Mouse (Mus musculus) CD8-positive naive resting alpha-beta T cell, adult 2 months (primary cell): ENCODE results near the gene Gm45623.

Experiments
- DNase-seq, 2 experiments: peaks; one replicate each; pipeline ENCODE4 v3.0.0; 2022; ENCODE audit warnings: low read depth in 2 of 2, low spot score in 2 of 2

Gene Gm45623

DNA sequence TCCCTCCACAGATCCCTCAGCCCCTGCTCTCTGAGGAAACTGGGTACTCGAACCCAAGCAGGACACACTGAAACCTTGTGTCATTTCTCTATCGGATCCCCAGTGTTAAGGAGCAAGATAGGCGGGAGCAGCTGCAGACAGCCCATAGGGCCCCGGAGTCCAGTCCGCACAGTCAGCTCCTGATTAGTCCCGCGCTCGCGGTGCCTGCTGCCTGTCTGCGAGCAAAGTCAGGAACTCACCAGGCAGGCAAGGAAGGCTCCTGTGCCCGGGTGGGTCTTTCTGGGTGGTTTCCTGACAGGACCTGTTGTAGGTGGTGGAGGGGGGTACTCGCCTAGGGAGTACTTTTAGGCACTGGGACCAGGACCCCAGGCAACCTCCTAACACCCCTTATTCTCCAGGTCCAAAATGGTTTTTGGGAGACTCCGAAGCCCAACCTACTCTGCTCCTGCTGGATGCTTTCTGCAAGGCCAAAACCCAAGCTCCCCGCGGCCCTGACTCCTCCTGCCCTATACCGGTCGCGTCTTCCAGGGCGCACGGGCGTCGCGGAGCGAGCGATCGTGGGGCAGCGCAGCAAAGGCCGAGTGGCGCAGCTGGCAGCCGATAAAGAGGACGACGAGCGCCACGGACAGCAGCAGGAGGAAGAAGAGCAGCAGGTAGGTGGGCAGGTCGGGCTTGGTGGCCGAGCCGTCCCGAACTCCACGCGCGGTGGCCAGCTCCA is 994 bp downstream of the Gm45623 start:
- DNase-seq = no peak

DNA sequence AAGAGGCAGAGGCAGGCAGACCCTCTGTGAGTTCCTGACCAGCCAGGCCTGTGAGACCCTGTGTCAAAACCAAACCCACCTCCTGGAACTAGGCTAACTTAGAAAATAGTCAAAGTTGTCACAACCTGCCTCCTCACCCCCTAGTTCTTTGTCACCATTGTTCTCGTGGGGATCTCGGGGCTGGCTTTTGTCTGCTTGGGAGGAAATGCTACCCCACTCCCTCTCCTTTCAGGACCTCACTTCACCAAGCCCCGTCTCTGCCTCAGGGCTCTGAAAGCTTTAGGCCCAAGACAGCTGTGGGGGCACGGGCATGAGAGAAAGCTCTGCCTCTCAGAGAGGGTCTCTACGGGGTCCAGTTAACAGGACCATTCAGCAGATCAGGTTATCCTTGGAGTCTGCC is 1.9 kb downstream of the Gm45623 start:
- DNase-seq = no peak

DNA sequence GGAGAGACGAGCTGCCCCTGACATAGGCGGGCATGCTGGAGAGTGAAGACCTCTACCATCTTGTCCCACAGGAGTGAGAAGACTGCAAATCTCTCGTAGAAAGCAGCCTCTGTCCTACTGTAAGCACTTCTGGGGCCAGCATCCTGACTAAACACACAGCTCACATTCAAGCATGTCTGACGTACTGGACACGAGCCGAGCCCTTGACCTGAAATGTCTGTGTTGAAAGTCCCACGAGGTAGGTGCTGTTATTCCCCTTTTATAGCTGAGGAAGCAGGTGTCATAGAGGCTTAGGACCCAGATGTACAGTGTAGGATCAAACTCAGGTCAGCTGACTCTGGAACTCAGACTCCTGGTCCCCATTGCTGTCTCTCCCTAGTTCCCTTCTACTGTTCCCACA is 4.2 kb downstream of the Gm45623 start:
- DNase-seq = no peak

DNA sequence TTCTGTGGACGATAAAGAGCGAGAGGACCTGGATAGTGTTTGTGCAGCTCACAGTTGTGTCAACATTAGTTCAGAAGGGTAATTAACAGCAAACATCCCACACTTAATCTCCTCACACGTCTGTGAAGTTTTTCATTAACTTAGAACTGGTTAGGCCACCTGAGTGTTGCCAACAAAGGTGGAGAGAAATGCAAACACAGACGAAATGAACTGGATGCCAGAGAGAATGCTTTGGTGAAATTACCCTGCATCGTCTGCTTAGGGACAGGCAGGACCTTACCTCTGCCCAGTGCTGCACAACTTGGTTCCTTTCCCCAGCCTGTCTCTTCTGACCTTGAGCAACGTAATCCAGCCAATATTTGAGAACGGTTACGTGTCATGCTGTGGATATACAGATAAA is 6.1 kb downstream of the Gm45623 start:
- DNase-seq = no peak

DNA sequence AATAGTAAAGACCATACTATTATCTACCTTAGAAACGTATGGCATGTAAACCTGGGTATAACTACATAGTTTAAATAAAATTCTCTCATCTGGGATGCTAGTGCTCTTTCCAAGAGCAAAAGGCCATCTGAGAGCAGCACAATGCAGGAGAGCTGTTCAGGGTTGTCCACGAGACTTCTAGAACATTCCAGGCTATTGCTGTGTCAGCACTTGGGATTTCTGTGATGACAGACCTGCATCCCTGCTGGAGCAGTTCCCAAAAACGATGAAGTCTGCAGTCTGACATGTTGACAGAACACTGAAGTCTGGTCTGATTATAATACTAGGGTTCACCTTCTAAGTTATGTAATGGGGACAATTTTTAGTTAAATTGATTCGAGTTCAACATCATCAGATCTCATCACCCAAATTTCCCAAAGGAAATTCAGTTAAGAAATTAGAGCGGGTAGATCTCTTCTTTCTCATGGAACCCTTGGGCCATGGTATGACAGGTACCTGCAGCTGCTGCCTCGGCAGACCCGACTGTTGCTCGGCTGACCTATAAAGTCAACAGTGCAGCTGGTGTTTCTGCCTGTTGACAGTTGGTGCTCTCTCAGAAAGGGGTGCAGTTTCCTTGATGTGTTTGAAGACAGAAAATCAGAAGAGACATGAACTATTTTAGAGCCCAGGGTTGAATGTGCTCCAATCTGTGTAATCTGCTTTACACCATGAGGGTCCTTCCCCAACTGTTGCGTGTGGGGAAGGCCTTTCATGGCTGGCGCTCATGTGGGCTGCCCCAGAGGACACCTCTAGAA is 6.7 kb downstream of the Gm45623 start:
- no peak for DNase-seq

DNA sequence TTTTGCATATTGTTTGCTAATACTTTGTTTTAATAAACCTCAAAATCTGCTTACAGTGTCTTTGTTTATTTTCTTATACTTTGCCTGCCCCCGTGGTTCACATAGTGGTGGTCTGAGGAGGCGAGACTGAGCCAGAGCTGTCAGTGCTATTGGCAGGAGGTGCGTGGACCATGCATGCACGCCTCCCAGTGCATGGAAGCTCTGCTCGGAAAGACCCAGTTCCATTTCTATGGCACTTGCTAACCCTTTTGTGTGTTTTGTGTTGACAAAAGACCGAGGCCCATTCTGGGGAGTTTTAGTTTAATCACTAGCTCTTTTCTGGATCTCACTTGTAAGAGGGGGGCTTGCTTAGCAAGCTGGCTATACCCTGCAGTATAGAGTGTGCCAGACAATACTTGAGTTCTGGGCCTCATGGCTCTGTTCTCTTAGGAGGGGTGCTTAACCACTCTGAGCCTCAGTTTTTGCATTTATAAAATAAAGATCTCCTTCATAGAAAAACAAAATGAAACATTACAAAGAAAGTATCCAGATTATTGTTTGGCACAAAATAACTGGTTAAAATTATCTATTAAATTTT is 11.2 kb downstream of the Gm45623 start:
- DNase-seq = no peak

DNA sequence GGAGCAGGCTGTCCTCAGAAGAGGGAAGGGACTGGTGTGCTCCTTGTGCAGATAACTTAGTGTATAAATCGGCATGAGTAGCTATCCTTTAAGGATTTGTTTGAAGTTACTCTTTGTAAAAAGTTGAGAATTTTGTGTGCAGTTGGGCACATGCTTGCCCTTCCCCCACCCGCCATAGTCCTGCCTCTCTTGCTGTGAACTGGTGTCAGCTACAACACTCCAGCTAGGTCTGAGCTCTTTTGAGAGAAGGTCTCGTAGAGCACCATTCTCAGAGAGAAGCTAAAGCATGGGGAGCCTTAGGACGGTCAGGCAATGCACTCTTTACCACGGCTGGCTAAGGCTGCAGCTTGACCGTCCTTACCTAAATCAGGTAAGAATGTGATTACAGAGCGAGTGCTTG is 11.9 kb downstream of the Gm45623 start:
- DNase-seq = no peak

DNA sequence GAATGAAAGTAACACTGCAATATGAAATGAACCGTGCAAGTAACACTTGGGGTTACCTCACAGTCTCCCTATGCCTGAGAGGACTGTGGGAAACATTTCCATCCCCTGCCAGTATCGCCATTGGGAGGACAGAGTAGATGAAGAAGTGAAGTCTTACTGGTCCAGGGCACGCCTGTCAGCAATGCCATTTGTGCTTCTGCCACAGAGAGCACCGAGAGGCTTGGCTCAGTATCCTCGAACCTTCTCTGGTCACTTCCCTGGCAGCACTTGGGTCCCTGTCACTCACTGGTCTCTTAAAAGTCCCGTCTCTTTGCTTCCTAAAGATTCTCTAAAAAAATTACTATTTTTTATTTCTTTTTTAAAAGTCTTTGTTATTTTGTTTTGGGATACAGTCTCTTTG is 13.1 kb downstream of the Gm45623 start:
- DNase-seq = no peak

DNA sequence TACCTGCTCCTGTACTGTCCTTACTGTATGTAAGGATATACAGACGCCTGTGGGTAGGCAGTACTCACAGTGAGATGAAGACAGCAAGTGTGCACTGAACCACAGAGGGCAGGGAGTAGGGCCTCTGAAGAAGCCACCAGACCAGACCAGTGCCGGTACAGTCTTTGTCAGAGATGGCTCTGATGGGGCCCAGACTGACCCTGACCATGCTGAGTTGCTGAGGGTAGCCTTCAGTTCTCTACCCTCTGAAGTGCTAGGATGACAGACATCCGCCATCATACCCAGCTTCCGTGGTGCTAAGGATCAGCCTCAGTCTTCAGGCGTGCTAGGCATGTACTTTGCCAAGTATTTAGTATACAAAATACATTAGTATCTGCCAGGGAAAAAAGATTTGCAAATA is 14.1 kb downstream of the Gm45623 start:
- DNase-seq = no peak

DNA sequence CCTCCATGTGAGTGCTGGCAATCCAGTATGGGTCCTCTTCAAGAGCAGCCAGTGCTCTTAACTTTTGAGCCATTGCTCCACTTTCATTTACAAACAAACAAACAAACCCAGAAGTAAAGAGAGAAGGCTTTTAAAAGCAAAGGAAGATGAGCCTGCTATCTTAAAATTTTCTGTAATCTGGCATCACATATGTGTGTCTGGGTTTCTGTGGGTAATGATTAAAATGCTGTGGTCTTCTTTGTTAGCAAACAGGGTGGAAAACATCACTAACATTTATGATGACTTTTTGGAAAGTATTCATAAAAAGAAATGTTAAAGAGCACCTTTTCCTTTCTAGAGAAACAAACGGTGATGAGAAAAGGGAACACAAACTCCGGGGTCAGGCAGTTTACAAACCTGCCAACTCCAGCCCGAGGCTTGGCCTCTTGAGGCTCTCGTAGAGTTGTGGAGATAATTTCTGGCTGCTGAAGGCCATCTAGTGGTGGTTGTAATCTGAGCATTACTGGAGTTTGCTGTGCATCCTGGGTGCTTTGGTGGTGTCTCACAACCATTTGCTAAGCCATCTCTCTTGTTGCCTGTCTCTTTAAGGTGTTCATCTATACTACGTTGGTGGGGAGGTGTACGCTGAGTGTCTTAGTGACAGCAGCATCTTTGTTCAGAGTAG is 18.3 kb downstream of the Gm45623 start:
- no peak for DNase-seq

DNA sequence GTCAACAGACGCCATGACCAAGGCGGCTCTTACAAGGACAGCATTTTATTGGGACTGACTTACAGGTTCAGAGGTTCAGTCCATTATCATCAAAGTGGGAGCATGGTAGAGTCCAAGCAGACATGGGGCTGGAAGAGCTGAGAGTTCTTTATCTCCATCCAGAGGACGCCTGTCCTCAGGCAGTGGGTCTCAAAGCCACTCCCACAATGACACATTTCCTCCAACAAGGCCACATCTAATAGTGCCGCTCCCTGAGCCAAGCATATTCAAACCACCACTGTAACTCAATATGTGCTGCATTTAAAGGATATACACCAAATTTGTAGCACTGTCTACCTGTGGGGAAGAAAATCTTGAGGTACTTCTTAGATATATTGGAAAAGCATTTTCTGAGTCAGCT is 19.0 kb downstream of the Gm45623 start:
- DNase-seq = no peak

DNA sequence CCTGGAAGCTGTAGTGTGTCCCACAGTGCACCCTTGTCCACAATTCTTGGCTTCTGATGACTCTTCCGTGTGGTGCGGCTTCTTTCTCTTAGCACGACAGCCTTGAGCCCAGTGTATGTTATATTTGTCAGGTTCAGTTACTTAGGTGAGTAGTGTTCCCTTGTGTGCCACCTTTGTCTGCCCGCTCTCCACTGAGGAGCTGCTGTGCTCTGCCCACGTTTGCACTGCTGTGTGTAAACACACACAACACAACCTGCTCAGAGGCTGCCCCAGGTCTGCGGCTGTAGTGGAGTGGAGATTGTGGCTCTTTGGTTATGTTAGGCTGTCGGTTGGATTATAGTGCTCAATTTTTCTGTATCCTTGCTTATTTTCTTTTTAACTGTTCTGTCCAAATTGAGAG is 24.6 kb downstream of the Gm45623 start:
- no peak for DNase-seq

DNA sequence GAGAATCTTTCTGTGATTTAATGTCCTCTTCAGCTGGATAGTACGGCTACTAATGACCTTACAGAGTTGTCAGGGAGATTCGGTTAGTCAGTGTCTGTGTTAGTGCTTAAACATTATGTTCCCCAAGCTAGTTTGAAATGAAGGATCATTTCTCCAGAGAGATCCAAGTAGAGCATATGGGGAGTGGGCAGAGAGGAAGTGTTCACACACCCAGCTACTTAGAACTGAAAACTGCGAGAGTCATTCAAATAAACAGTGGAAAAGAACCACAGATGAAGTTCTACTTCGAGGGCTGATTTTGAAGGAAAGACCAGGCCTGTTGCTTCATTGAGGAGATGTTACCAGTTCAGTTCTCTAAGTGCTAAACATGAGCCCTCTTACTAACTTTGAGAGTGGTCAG is 27.1 kb downstream of the Gm45623 start:
- no peak for DNase-seq

DNA sequence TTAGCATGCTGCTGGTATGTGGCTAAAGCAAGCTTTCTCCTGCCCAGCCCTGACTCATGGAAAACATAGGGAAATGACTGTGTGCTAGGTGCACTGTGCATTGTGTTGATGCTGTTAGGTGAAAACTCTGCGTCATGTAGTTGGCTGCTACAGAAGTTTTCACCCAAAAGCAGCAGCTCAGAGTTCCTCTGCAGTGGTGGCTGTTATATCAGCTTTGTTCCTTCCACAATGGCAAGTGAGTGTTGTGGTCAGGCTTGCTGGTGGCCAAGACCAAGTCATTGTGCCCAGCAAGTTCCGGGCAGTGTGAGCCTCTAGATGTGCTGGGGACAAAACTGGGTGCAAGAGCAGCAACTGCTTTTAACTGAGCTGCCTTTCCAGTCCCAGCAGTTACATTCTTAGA is 41.4 kb downstream of the Gm45623 start:
- DNase-seq = no peak

DNA sequence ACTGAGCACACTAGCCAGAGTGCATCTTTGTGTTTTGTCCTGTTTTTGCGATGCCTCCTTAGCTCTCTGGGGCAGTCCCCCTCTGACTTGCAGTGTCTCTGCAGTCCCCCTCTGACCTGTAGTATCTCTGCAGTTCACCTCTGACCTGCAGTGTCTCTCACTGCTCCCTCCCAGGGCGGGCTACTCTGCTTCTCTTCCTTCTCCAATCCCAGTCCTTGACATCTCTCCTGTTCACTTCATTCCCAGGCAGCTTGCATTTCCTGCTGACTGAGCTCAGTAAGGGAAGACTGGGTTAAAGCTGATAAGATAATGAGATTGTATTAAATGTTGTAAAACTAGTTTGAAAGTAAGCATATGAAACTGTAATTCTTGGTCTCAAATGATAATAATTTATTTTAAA is 43.0 kb downstream of the Gm45623 start:
- DNase-seq = no peak

DNA sequence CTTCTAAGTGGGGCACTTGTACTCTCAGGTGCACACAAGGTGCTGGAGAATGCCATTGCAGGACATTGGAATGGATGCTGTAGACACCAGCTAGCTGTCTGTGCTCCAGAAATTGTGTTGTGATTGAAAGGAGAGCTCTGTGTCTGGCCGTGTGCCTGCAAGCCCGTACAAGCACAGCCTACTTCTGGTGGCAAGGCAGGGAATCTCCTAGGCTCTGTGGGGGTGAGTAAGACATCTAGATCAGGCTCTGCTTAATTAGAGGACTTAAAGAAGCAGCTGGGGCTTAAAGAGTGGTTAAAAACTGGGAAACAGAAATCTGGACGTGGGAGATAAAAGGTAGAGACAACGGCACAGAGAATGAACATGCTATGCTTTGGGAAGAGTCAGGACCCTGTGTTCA is 46.0 kb downstream of the Gm45623 start:
- DNase-seq = no peak

DNA sequence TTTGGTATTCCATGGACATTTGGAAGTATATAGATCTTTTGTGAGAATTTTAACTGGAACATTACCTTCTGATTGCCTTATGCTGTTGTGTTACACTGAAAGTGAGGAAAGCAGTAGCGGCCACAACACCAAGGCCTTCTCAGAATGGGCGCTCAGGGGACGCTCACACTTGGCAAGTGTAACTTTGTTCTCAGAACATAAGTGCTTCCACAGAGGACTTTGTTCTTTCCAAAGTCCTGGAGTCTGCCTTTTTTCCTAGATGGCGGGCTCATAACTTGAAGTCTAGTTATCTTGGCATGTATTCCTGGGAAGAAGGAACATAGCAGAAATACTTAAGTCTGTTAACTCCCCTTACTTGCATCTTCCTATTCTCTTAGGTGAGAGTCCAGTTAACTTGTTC is 46.5 kb downstream of the Gm45623 start:
- DNase-seq = no peak

DNA sequence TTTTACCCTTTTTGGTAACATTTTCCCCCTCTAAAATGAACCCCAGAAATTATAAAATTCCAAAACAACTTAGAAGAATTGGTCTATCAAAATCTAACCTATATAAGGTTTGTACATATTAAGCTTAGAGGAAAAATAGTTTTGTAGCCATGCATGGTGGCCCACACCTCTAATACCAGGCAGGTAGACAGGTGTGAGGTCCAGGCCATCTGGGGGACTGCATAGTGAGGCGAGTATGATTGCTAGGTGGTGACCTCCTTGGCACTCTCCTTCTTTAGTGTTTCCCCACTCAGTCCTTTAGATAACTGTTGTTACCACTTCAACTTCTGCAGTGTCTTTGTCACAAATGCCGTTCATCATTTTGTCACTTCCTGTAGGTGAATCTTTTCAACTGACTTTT is 49.0 kb downstream of the Gm45623 start:
- DNase-seq = no peak

DNA sequence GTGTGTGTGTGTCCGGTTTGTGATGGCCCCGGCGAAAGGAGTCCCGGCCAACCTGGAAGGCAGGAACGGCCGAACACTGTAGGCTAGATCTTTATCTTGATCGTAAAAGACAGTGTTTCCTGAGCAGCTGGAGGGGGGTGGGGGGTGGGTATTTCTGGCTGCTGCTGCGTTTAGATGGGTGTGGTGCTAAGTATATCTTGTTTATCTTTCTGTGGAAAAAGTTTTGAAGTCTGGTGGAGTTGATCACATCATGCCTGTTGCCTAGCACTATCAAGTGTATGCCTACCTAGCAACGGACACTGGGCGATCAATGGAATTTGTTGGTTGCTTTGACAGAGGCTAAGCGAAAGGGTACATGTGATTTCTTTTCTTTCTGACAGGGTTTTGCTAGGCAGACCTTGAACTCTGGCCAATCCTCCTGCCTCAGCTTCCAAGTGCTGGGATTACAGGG is 49.7 kb downstream of the Gm45623 start:
- peak; percentile 57 to 58 for DNase-seq

DNA sequence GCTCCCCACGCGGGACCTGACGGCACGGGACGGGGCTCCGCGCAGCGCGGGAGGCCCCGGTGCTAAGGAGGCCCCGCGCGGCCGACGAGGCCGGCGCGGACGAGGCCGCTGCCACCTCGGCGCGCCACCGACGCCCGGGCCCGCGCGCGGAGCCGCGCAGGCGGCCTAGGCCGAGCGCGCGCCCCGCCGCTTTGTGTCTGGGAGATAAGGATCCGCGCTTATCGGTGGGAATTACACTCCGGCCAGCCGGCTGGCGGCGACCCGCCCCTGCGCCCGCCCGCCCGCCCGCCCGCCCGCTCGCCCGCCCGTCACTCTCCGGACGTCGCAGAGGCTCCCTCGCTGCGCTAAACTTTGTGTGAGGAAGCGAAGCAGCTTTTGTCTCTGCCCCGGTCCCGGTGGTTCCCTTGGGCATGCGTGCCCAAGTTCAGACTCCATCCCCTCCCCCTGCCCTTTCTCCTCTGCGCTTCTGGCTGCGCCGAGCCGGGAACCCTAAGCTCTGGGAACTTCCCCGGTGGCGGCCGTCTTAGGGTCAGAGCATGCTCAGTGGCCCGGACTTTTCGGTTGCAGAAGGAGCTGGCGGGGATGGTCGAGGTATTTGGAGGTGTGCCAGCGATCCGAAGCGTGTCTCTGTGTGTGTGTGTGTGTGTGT is 50.3 kb downstream of the Gm45623 start:
- peak; percentile 52 to 55 for DNase-seq

DNA sequence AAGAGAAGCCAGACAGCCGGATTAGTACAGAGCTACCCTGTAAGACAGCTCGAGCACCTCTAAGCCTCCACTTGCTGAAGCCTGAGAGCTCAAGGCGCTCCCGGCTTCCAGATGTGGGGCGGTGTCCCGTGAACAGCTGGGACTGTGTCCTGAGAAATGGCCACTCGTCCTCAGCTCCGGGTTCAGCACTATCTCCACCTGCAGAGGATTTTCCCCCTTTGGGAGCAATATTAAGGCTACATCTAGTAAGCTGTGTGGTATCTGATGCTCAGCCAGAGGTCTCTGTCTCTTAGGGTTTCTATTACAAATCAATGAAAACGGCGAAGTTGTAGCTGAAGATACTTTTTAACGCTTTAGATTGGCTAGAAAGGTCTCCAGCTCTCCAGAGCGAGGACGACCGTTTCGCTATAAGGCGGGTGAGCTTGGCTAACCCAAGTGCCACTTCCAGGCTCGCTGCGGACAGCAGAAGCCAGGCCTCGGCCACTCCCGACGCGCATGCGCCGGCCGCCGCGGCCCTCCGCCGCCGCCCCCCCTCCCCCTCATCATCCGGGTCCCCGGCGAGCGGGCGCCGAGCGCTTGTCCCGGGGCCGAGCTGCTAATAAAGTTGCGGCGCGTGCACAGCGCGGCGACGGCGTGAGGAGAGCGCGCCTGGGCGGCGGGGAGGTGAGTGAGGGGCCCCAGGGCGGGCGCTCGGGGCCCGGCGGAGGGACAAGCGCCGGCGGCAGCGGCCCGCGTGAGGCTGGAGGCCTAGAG is 51.0 kb downstream of the Gm45623 start, which contains the start of gene Smad5:
TSS of gene Smad5 (plus strand) at position 542 of the 753 bp plus-strand sequence.
- DNase-seq = peak; percentile 48 to 52
